Mouse (Mus musculus): ENCODE measurements around the gene Wee1.
"Not testable (repeated sequence)": the region's sequence is repeated elsewhere in the genome, so short reads cannot be mapped to it uniquely, and the experiment has no call there.

The Wee1 gene

GRCm38 (mm10) chr7:110121516-110122288 lies at the start of gene Wee1:
Wee1 (plus strand) TSS chr7:110122046.
- DNase-seq (ENCODE audit: low spot score) = peak; percentile 98

DNA sequence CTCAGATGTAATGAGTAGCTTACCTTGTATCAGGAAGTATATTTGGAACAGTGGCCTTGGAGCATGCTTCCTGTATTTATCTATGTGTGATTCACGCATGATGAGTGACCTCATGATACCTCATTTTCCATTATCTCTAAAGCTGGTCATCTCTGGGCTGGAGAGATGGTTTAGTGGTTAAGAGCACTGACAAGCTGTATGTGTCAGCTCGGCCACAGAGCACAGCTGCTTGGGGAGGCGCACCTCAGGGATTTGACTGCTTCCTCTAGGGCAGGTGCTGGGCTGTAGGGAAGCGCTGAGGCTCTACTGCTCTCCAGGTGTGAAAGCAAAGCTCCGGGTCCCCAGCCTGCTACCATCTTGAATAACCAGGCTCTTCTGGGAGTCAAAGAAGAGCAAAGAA lies 43.7 kb upstream of the Wee1 start:
- DNase-seq (ENCODE audit: low spot score) = no peak

- DNase-seq (ENCODE audit: low spot score) = no peak
These were observed 38.3 kb upstream of the Wee1 start for GRCm38 (mm10) chr7:110083386-110084165.

DNA sequence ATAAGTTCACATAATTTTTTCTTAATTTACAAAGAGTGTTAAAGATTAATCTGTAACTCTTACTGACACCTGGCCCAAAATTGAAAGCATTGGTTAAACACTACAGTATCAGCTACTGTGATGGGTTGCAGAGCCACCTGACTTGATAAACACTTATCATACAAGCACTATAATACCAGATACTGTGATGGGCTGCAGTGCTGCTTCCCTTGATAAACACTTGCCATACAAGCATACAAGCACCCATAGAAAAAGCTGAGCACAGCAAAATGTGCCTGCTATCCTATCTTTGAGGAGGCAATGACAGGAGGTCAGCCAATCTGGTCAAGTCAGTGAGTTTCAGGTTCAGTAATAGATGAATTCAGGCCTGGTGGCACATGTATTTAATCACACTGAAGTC lies 36.6 kb upstream of the Wee1 start:
- no peak for DNase-seq (ENCODE audit: low spot score)

GRCm38 (mm10) chr7:110087914-110088313 lies 33.9 kb upstream of the Wee1 start:
- no peak for DNase-seq (ENCODE audit: low spot score)

GRCm38 (mm10) chr7:110091670-110092069 lies 30.2 kb upstream of the Wee1 start:
- DNase-seq (ENCODE audit: low spot score) = no peak

- no peak for DNase-seq (ENCODE audit: low spot score)
These were observed 25.5 kb upstream of the Wee1 start for GRCm38 (mm10) chr7:110096332-110096731.

GRCm38 (mm10) chr7:110097106-110097793 lies 24.6 kb upstream of the Wee1 start:
- DNase-seq (ENCODE audit: low spot score) = no peak

DNA sequence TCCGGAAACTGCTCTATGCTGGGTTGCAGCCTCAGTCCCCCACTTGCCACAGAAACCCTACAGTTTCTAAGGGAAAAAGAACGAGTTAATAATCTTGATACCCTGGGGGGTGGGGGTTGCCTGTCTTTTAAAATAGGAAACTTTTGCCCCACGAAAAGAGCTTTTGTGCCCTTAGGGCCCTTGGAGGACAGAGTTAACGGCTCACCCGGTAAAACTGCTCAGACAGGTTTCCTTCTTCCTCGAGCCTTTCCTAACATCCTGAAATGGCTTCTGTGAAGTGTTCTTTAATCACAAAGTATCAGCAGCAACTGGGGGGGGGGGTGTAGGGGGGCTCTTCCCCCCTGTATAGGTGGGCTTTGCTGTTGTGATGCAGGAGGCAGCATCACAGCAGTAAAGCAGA lies 21.0 kb upstream of the Wee1 start:
- no peak for DNase-seq (ENCODE audit: low spot score)

DNA sequence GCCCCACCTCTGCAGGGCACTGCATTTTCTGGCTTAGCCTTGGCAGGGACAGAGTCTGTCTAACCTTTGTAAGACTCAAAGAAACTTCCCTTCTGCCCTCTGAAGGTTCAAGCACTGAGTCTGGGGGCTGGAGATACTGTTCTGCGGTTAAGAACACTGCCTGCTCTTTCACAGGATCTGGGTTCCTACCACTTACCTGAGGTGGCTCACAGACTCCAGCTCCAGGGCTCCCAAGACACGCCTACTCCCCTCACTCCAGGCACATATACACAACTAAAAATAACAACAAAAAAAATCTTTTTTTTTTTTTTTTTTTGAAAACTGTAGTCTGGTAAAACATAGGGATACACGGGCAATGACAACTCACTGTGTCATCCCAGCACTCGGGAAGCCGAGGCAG lies 20.6 kb upstream of the Wee1 start:
- no peak for DNase-seq (ENCODE audit: low spot score)

GRCm38 (mm10) chr7:110105041-110105440 lies 16.8 kb upstream of the Wee1 start:
- DNase-seq (ENCODE audit: low spot score) = no peak

GRCm38 (mm10) chr7:110106633-110107032 lies 15.2 kb upstream of the Wee1 start:
- no peak for DNase-seq (ENCODE audit: low spot score)

- not testable (repeated sequence) for DNase-seq (ENCODE audit: low spot score)
These were observed 13.3 kb upstream of the Wee1 start for GRCm38 (mm10) chr7:110108524-110108923.

DNA sequence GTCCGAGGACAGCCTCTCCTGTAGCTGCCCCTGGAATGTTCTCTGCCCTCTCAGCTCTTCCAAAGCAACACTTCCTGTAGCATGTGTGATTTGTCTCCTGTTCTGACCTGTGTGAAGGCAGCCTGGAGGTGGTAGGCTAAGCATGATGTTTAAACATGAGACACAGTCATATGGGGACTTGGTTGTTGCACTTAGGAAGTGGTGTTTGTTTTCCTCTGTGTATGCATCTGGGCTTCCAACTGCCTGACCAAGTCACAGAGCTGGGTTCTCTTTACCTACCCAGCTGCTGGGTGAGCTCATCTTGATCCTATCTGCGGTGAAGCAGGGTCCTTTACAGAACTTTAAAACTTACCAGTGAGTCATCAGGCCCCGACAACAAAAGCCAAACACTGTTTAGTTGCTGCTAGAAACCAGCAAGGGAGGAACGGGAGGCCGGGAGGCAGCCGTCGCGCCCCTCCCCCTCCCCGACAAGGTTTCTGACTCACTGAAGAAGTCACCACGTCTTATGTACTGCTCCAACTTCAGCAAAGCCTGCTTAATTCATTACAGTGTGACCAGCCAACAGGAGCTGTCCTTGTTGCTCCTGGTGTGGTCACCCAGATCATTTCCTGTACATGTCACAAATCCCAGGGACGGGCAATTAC lies 12.8 kb upstream of the Wee1 start:
- DNase-seq (ENCODE audit: low spot score) = no peak

DNA sequence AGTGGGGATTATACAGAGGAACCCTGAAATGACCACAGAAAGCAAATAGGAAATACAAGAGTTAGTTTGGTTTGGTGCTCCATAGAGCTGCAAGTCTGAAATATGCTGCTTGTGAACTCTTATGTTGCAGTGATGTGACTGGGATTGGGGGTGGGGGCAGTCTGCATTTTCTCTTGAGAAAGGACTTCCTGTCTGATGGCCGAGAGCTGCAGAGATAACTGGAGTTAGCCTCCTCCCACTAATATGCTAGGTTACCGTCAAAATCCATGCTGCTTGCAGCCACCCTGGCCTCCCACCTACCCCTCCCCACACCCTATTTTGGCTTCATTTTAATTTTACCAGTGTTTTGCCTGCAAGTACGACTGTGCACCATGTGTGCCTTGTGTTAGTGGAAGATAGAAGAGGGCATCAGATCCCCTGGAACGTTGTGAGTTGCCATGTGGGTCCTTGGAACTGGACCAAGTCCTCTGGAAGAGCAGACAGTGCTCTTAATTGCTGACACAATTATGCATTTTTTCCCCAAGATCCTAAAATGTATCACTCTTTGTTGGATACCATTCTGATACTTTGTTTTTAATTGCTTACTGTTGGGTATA lies 11.7 kb upstream of the Wee1 start:
- DNase-seq (ENCODE audit: low spot score) = no peak

- DNase-seq (ENCODE audit: low spot score) = no peak
These were observed 7.1 kb upstream of the Wee1 start for GRCm38 (mm10) chr7:110114699-110115098.

- peak; percentile 15 for DNase-seq (ENCODE audit: low spot score)
These were observed 5.0 kb upstream of the Wee1 start for GRCm38 (mm10) chr7:110116731-110117291.

- DNase-seq (ENCODE audit: low spot score) = no peak
These were observed 3.4 kb upstream of the Wee1 start for GRCm38 (mm10) chr7:110118448-110118847.

DNA sequence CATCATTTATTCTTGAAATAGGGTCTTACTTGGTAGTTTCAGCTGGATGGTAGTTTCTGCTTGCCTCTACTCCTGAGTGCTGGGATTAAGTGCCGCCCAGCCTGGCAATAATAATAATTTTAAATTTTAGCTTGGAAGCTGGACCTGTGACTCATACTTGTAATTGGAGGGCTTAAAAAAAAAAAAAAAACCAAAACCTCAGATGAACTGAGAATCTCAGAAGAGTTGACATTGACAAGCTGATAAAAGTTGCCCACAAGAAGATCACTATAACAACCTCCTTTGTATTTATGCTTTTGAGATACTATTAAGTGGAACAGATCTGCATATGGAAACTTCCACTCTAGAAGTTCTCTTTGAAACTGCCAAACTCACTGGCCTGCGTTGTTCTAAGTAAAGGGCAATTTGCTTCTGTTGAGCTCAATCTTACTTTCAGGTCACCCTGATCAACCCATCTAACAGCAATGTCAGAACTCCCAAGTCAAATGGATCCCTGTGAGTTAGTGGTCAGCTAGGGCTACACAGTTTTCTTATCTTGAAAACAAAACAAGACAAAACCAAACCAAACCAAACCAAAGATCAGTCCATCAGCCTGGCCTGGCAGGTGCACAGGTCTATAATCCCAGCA lies 1.6 kb upstream of the Wee1 start:
- DNase-seq (ENCODE audit: low spot score) = no peak

DNA sequence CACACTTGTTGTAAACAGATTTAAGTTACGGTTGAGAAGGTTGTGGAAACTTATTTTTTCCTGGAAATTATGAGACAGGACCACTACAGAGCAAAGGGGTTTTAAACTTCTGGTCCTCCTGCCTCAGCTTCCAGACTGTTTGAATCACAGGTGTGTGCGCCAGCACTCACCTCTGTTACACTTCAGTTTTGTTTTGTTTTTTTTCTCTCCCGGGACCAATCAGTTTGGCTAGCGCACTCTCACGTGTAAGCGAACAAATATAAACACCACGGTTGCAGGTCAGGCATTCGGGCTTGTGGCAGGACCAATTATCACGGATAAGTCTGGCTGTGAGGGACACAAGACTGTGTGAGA lies 707 bp upstream of the Wee1 start:
- DNase-seq (ENCODE audit: low spot score) = no peak

GRCm38 (mm10) chr7:110122289-110122564 lies 381 bp downstream of the Wee1 start:
- peak; percentile 4 for DNase-seq (ENCODE audit: low spot score)
